In genomic region chr2:75002562-75002961, GRCm38 (mm10) we compare ENCODE assay signal across 11 mouse cellular contexts.
DNase-seq lines count a peak whose midpoint lies in the region; ATAC-seq lines count a peak whose summit lies in the region.
"Had no signal": no experiment of that assay in that cellular context is flagged by ENCODE, and none has a peak within 500 bp of the region (broad histone marks: within the 10 kb centered on the region; RNA-seq: fewer than 3 reads in every experiment).

No protein-coding gene starts in this region.

- H3K4me2 ChIP-seq in midbrain, embryonic 16.5 days (ENCODE audit: low read length), result peak overlapping the region; percentile 3; the same call in 1 of the 2 replicates

- H3K4me3 ChIP-seq in midbrain, embryonic 16.5 days (ENCODE audit: low read depth, low read length), result no peak overlapping the region

- H3K27ac ChIP-seq in midbrain, embryonic 16.5 days (ENCODE audit: low read length), result no peak overlapping the region

- no peaks in the 10 kb centered on the region for H3K36me3 ChIP-seq in midbrain, embryonic 16.5 days (ENCODE audit: control insufficient read depth, insufficient read depth, low read length)

- H3K4me1 ChIP-seq in midbrain, embryonic 16.5 days (ENCODE audit: control insufficient read depth, insufficient read depth, low read length), result no peaks in the 10 kb centered on the region

- no peak for ATAC-seq in midbrain, embryonic 16.5 days
- ATAC-seq: inflammation-experienced regulatory T-cells, adult 6 months had no signal

- WGBS in midbrain, embryonic 16.5 days, result 45% methylated on average over 12 of the region's 12 CpGs

- H3K9me3 ChIP-seq in midbrain, embryonic 16.5 days (replicated peaks; ENCODE audit: control insufficient read depth, low read length, poor library complexity, severe bottlenecking), result no peaks in the 10 kb centered on the region

- no peak overlapping the region for H3K9ac ChIP-seq in midbrain, embryonic 16.5 days (ENCODE audit: low read depth, low read length)

- peak; percentile 21 to 85 for DNase-seq in adrenal gland, adult (ENCODE audit: inconsistent age in 2 of 2, low spot score in 1 of 2)
- no peak for DNase-seq in adrenal gland, postnatal 4 days (ENCODE audit: low spot score in 2 of 2)
- DNase-seq in layer of hippocampus, postnatal 14 days (ENCODE audit: low spot score in 2 of 2), result peak; percentile 3 to 6
- DNase-seq in layer of hippocampus, adult 11-12 months (ENCODE audit: low spot score), result no peak
- DNase-seq in heart, adult 8-10 months (ENCODE audit: low spot score), result peak; percentile 53
- DNase-seq in spleen, postnatal 10 days (ENCODE audit: low spot score in 2 of 2), result no peak
- DNase-seq in kidney, postnatal 14 days, result no peak
- DNase-seq: layer of hippocampus, adult 9-11 months; thymus, adult 2 months had no signal

- no peaks in the 10 kb centered on the region for H3K27me3 ChIP-seq in midbrain, embryonic 16.5 days (ENCODE audit: control insufficient read depth, insufficient read depth, low read depth, low read length)

Comparison
In these comparisons a context has a peak if more than half of its experiments do, and no peak if none do; other contexts are left out.
1. DNase-seq: peak in adrenal gland, adult (2 of 2), layer of hippocampus, postnatal 14 days (2 of 2) and heart, adult 8-10 months (single experiment); none in adrenal gland, postnatal 4 days (0 of 2), layer of hippocampus, adult 11-12 months (single experiment), spleen, postnatal 10 days (0 of 2) and kidney, postnatal 14 days (single experiment).